Mouse (Mus musculus): ENCODE data around the gene Srrm4. TPM values are rescaled to one million over a fixed set of nuclear protein-coding genes. Genes with fewer than 3 reads are reported as not detected.

Srrm4 gene
- 0.20 and 0.58 TPM in 2 replicates for polyA plus RNA-seq (2015; fragmentation: Nextera tagmentation; extraction: Ambion mirVana)

DNA sequence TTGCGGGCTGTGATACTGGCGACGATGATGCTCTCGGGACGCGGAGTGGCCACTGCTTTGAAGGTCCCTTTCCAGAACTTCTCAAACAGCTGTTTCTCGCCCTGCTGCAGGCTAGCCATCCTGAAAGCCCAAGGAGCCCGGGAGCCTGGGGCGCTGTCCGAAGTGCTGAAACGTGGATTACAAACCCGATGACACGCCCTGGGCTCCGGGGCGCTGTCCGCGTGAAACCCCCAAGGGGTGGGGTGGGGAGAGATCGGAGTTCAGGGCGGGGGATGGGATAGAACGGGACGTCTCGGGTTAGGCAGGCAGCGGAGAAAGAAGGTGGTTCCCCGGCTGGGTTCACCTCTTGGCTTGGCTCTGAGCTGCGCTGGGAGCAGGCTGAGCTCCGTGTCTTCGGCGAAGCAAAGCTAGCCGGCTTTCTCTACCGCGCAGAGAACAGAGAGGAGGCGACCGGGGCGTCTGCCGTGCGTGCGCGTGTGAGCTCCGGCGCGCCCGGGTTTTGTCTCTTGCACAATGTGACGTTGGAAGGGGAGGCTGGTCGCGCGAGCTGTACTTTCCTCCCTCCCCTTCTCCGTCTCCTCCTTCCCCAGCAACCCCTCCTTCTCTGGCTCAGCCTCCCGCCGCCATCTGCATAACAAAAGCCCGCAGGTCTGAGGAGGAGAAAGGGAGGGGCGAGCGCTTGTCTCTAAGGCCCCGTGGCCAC, at the start of gene Srrm4:
Gene Srrm4, minus strand, starts transcription at position 472 of the 703 bp plus-strand sequence.
- Histone ChIP-seq H3K4me2 (ENCODE audit: low read depth, low read length) (peak within 1 kb of the TSS; percentile 27), H3K9me3 (ENCODE audit: control insufficient read depth, low read length) (peaks cover 5% of the 10 kb centered on the region), H3K27ac (ENCODE audit: low read length) (no peak within 1 kb of the TSS), H3K9ac (ENCODE audit: low read length) (no peak within 1 kb of the TSS), H3K27me3 (ENCODE audit: control insufficient read depth, insufficient read depth, low read depth, low read length) (peaks cover 34% of the 10 kb centered on the region), H3K4me3 (ENCODE audit: low read length) (peak within 1 kb of the TSS; percentile 12), H3K4me1 (replicated peaks; ENCODE audit: control insufficient read depth, insufficient read depth, low read length) (no peaks in the 10 kb centered on the region; the same call in 1 of the 2 replicates), H3K36me3 (ENCODE audit: control insufficient read depth, insufficient read depth, low read length) (no peaks in the 10 kb centered on the region)
- peak; percentile 43 for ATAC-seq (ENCODE audit: low read depth)
- WGBS, result under 1% methylated on average over 53 of the region's 53 CpGs

- Histone ChIP-seq H3K27me3 (ENCODE audit: control insufficient read depth, insufficient read depth, low read depth, low read length) (peaks cover 34% of the 10 kb centered on the region), H3K4me3 (ENCODE audit: low read length) (no peak overlapping the region), H3K27ac (ENCODE audit: low read length) (no peak overlapping the region), H3K4me2 (ENCODE audit: low read depth, low read length) (no peak overlapping the region), H3K9ac (ENCODE audit: low read length) (no peak overlapping the region), H3K9me3 (ENCODE audit: control insufficient read depth, low read length) (peaks cover 5% of the 10 kb centered on the region), H3K36me3 (ENCODE audit: control insufficient read depth, insufficient read depth, low read length) (no peaks in the 10 kb centered on the region), H3K4me1 (replicated peaks; ENCODE audit: control insufficient read depth, insufficient read depth, low read length) (no peaks in the 10 kb centered on the region; the same call in 1 of the 2 replicates)
- WGBS, result 3% methylated on average over 12 of the region's 12 CpGs
- no peak for ATAC-seq (ENCODE audit: low read depth)
Observed at GRCm38 (mm10) chr5:116592801-116593430, 1.3 kb upstream of the Srrm4 start.

- peak; percentile 23; the same call in 1 of the 2 replicates for ATAC-seq (ENCODE audit: low read depth)
- Histone ChIP-seq H3K4me1 (replicated peaks; ENCODE audit: control insufficient read depth, insufficient read depth, low read length) (no peaks in the 10 kb centered on the region; the same call in 1 of the 2 replicates), H3K27ac (ENCODE audit: low read length) (no peak overlapping the region), H3K9me3 (ENCODE audit: control insufficient read depth, low read length) (peaks cover 5% of the 10 kb centered on the region), H3K4me3 (ENCODE audit: low read length) (peak overlapping the region; percentile 12), H3K9ac (ENCODE audit: low read length) (no peak overlapping the region), H3K4me2 (ENCODE audit: low read depth, low read length) (peak overlapping the region; percentile 27), H3K27me3 (ENCODE audit: control insufficient read depth, insufficient read depth, low read depth, low read length) (peaks cover 34% of the 10 kb centered on the region), H3K36me3 (ENCODE audit: control insufficient read depth, insufficient read depth, low read length) (no peaks in the 10 kb centered on the region)
- 3% methylated on average over 32 of the region's 32 CpGs for WGBS
Observed at GRCm38 (mm10) chr5:116592049-116592800, 608 bp upstream of the Srrm4 start.

GRCm38 (mm10) chr5:116590698-116591097, 919 bp downstream of the Srrm4 start:
- no peaks in the 10 kb centered on the region; the same call in 1 of the 2 replicates for H3K4me1 ChIP-seq (replicated peaks; ENCODE audit: control insufficient read depth, insufficient read depth, low read length)
- no peak overlapping the region for H3K9ac ChIP-seq (ENCODE audit: low read length)
- H3K9me3 ChIP-seq (ENCODE audit: control insufficient read depth, low read length), result peaks cover 5% of the 10 kb centered on the region
- H3K36me3 ChIP-seq (ENCODE audit: control insufficient read depth, insufficient read depth, low read length), result no peaks in the 10 kb centered on the region
- H3K4me3 ChIP-seq (ENCODE audit: low read length), result no peak overlapping the region
- ATAC-seq (ENCODE audit: low read depth), result no peak
- no peak overlapping the region for H3K4me2 ChIP-seq (ENCODE audit: low read depth, low read length)
- no peak overlapping the region for H3K27ac ChIP-seq (ENCODE audit: low read length)
- WGBS, result 10% methylated on average over 10 of the region's 10 CpGs
- peaks cover 34% of the 10 kb centered on the region for H3K27me3 ChIP-seq (ENCODE audit: control insufficient read depth, insufficient read depth, low read depth, low read length)

DNA sequence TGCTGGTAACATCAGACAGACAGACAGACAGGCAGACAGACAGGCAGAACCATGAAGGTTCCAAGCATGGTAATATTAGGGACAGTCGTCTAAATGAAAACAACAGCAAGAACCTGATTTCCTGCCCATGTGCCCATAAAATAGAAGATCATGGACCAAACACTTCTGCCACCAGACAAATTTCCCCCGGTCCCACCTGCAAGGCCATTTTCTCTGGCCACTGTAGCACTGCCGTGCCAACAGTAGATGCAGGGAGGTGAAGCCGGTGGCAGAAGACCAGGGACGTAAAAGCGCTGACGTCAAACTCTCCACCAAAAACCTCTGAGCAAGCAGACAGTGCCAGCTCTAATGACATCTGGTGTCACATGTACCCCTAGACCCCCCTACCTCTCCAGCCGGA, 2.0 kb downstream of the Srrm4 start:
- WGBS, result 70% methylated on average over 8 of the region's 8 CpGs

DNA sequence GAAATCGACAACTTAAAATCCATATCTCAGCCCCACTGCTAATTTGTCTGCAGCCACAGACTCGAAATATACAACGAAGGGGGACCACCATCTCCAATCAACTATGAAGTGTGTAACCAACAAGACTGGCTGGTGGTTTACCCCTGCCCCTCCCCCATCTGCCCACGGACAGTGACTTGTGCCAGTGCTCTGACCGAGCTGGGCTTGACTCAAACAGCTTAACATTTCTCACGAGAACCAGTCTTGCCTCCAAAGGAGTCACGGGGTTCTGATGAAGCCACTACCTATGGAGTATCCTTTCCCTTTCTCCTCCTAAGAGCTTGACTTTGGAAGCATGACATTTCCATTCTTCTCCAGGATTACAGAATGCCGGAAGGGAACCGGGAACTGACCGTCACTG, 2.8 kb downstream of the Srrm4 start:
- Histone ChIP-seq H3K9me3 (ENCODE audit: control insufficient read depth, low read length) (peaks cover 5% of the 10 kb centered on the region), H3K27me3 (ENCODE audit: control insufficient read depth, insufficient read depth, low read depth, low read length) (peaks cover 34% of the 10 kb centered on the region)
- WGBS, result 54% methylated on average over 10 of the region's 10 CpGs

More for the DNA sequence above, 2.0 kb downstream of the Srrm4 start:
- Histone ChIP-seq H3K27me3 (ENCODE audit: control insufficient read depth, insufficient read depth, low read depth, low read length) (peaks cover 34% of the 10 kb centered on the region), H3K36me3 (ENCODE audit: control insufficient read depth, insufficient read depth, low read length) (no peaks in the 10 kb centered on the region), H3K4me1 (replicated peaks; ENCODE audit: control insufficient read depth, insufficient read depth, low read length) (no peaks in the 10 kb centered on the region; the same call in 1 of the 2 replicates), H3K9me3 (ENCODE audit: control insufficient read depth, low read length) (peaks cover 5% of the 10 kb centered on the region), H3K4me3 (ENCODE audit: low read length) (no peak overlapping the region), H3K27ac (ENCODE audit: low read length) (no peak overlapping the region), H3K4me2 (ENCODE audit: low read depth, low read length) (no peak overlapping the region), H3K9ac (ENCODE audit: low read length) (no peak overlapping the region)
- no peak for ATAC-seq (ENCODE audit: low read depth)

DNA sequence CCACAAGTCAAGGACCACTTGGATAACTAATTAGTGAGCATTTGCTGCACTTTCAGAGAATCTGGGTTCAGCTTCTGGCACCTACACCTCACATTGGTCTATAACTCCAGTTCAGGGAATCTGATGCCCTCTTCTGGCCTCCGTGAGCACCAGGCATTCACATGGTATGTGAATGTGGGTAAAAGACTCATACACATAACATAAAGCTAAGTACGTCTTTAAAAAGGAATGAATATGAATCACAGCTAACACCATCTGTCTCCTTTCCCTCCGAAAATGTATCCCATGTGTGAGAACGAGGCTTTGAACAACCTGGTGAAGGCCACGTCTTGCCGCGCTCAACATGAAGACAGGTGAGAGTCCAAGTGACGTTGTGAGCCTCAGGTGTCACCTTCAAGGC, 12.1 kb downstream of the Srrm4 start:
- no peak overlapping the region for H3K27ac ChIP-seq (ENCODE audit: low read length)
- no peaks in the 10 kb centered on the region for H3K4me1 ChIP-seq (replicated peaks; ENCODE audit: control insufficient read depth, insufficient read depth, low read length)
- no peaks in the 10 kb centered on the region for H3K36me3 ChIP-seq (ENCODE audit: control insufficient read depth, insufficient read depth, low read length)
- no peaks in the 10 kb centered on the region for H3K9me3 ChIP-seq (ENCODE audit: control insufficient read depth, low read length)
- H3K4me2 ChIP-seq (ENCODE audit: low read depth, low read length), result no peak overlapping the region
- H3K9ac ChIP-seq (ENCODE audit: low read length), result no peak overlapping the region
- no peak overlapping the region for H3K4me3 ChIP-seq (ENCODE audit: low read length)
- no peaks in the 10 kb centered on the region for H3K27me3 ChIP-seq (ENCODE audit: control insufficient read depth, insufficient read depth, low read depth, low read length)
- 78% methylated on average over 8 of the region's 8 CpGs for WGBS
- no peak for ATAC-seq (ENCODE audit: low read depth)

More for the DNA sequence above, 2.8 kb downstream of the Srrm4 start:
- H3K4me1 ChIP-seq (replicated peaks; ENCODE audit: control insufficient read depth, insufficient read depth, low read length), result no peaks in the 10 kb centered on the region; the same call in 1 of the 2 replicates
- no peak overlapping the region for H3K27ac ChIP-seq (ENCODE audit: low read length)
- no peak overlapping the region for H3K4me2 ChIP-seq (ENCODE audit: low read depth, low read length)
- ATAC-seq (ENCODE audit: low read depth), result no peak
- no peak overlapping the region for H3K4me3 ChIP-seq (ENCODE audit: low read length)
- H3K36me3 ChIP-seq (ENCODE audit: control insufficient read depth, insufficient read depth, low read length), result no peaks in the 10 kb centered on the region
- no peak overlapping the region for H3K9ac ChIP-seq (ENCODE audit: low read length)

- WGBS, result 58% methylated on average over 5 of the region's 5 CpGs
- Histone ChIP-seq H3K27me3 (ENCODE audit: control insufficient read depth, insufficient read depth, low read depth, low read length) (no peaks in the 10 kb centered on the region), H3K9me3 (ENCODE audit: control insufficient read depth, low read length) (no peaks in the 10 kb centered on the region), H3K4me3 (ENCODE audit: low read length) (no peak overlapping the region), H3K9ac (ENCODE audit: low read length) (no peak overlapping the region), H3K27ac (ENCODE audit: low read length) (no peak overlapping the region), H3K4me1 (replicated peaks; ENCODE audit: control insufficient read depth, insufficient read depth, low read length) (no peaks in the 10 kb centered on the region), H3K4me2 (ENCODE audit: low read depth, low read length) (no peak overlapping the region), H3K36me3 (ENCODE audit: control insufficient read depth, insufficient read depth, low read length) (no peaks in the 10 kb centered on the region)
- no peak for ATAC-seq (ENCODE audit: low read depth)
Observed at GRCm38 (mm10) chr5:116577082-116577481, 14.5 kb downstream of the Srrm4 start.

GRCm38 (mm10) chr5:116573307-116573706, 18.3 kb downstream of the Srrm4 start:
- ATAC-seq (ENCODE audit: low read depth), result no peak
- whole genome bisulfite sequencing, result 39% methylated on average over 9 of the region's 9 CpGs
- Histone ChIP-seq H3K9me3 (ENCODE audit: control insufficient read depth, low read length) (no peaks in the 10 kb centered on the region), H3K36me3 (ENCODE audit: control insufficient read depth, insufficient read depth, low read length) (no peaks in the 10 kb centered on the region), H3K9ac (ENCODE audit: low read length) (no peak overlapping the region), H3K4me3 (ENCODE audit: low read length) (no peak overlapping the region), H3K27ac (ENCODE audit: low read length) (no peak overlapping the region), H3K4me2 (ENCODE audit: low read depth, low read length) (no peak overlapping the region), H3K27me3 (ENCODE audit: control insufficient read depth, insufficient read depth, low read depth, low read length) (no peaks in the 10 kb centered on the region), H3K4me1 (replicated peaks; ENCODE audit: control insufficient read depth, insufficient read depth, low read length) (no peaks in the 10 kb centered on the region)

Measured in lung, embryonic 16.5 days (tissue).